In genomic region chr13:15464741-15465250, GRCm38 (mm10) we compare ENCODE assay signal across 8 mouse cellular contexts. TPM values are rescaled to one million over a fixed set of nuclear protein-coding genes. Genes with fewer than 3 reads are reported as not detected.
A peak's percentile ranks its signal among the peaks of the same experiment; 100 is the strongest.
DNase-seq lines count a peak whose midpoint lies in the region; ATAC-seq lines count a peak whose summit lies in the region.

No protein-coding gene starts in this region.

- H3K4me3 ChIP-seq in heart, embryonic 11.5 days (ENCODE audit: low read depth, low read length): peak overlapping the region; percentile 70
- H3K4me3 ChIP-seq in embryonic facial prominence, embryonic 10.5 days: peak overlapping the region; percentile 96
- peak overlapping the region; percentile 78 for H3K4me3 ChIP-seq in intestine, embryonic 14.5 days (ENCODE audit: low read depth, low read length)
- peak overlapping the region; percentile 74 for H3K4me3 ChIP-seq in midbrain, embryonic 10.5 days

- no peaks in the 10 kb centered on the region for H3K36me3 ChIP-seq in heart, embryonic 11.5 days (ENCODE audit: control insufficient read depth, insufficient read depth, low read length)
- H3K36me3 ChIP-seq in embryonic facial prominence, embryonic 10.5 days (replicated peaks): no peaks in the 10 kb centered on the region
- no peaks in the 10 kb centered on the region for H3K36me3 ChIP-seq in intestine, embryonic 14.5 days (ENCODE audit: control insufficient read depth, insufficient read depth, low read length)
- H3K36me3 ChIP-seq in midbrain, embryonic 10.5 days: no peaks in the 10 kb centered on the region

- peak overlapping the region; percentile 85 for H3K9ac ChIP-seq in heart, embryonic 11.5 days (ENCODE audit: low read depth, low read length)
- H3K9ac ChIP-seq in intestine, embryonic 14.5 days (ENCODE audit: low read length): peak overlapping the region; percentile 85

- WGBS in heart, embryonic 11.5 days (ENCODE audit: insufficient replicate concordance): 6% methylated on average over 11 of the region's 11 CpGs
- under 1% methylated on average over 11 of the region's 11 CpGs for WGBS in embryonic facial prominence, embryonic 10.5 days
- WGBS in intestine, embryonic 14.5 days: 6% methylated on average over 11 of the region's 11 CpGs
- 2% methylated on average over 11 of the region's 11 CpGs for WGBS in midbrain, embryonic 10.5 days

- no peak for DNase-seq in heart, adult 9 months (ENCODE audit: low spot score in 2 of 2)
- peak; percentile 66 for DNase-seq in embryonic facial prominence, embryonic 10.5 days (ENCODE audit: low spot score)
- peak; percentile 71 for DNase-seq in intestine, embryonic 14.5 days (ENCODE audit: low spot score)
- DNase-seq in midbrain, embryonic 10.5 days (ENCODE audit: low spot score): peak; percentile 57
- DNase-seq in urinary bladder, adult 2 months (ENCODE audit: low spot score): no peak
- no peak for DNase-seq in urinary bladder, postnatal 36 days (ENCODE audit: low spot score in 2 of 2)
- DNase-seq in right cerebral cortex, postnatal 14 days: no peak

- H3K4me2 ChIP-seq in heart, embryonic 11.5 days: peak overlapping the region; percentile 80
- peak overlapping the region; percentile 65 for H3K4me2 ChIP-seq in intestine, embryonic 14.5 days (ENCODE audit: low read length)

- ATAC-seq in heart, embryonic 11.5 days (replicated peaks; ENCODE audit: insufficient number of reproducible peaks, low FRiP score, low TSS enrichment): no peak
- ATAC-seq in intestine, embryonic 14.5 days (replicated peaks; ENCODE audit: low FRiP score, low TSS enrichment, low read depth): no peak

- peaks cover 6% of the 10 kb centered on the region; the same call in 1 of the 2 replicates for H3K27me3 ChIP-seq in heart, embryonic 11.5 days (ENCODE audit: control insufficient read depth, insufficient read depth, low read length)
- H3K27me3 ChIP-seq in embryonic facial prominence, embryonic 10.5 days (replicated peaks; ENCODE audit: low read depth, poor library complexity, severe bottlenecking): no peaks in the 10 kb centered on the region
- no peaks in the 10 kb centered on the region for H3K27me3 ChIP-seq in intestine, embryonic 14.5 days (replicated peaks; ENCODE audit: control insufficient read depth, insufficient read depth, low read length)
- H3K27me3 ChIP-seq in midbrain, embryonic 10.5 days (ENCODE audit: low read depth, poor library complexity, severe bottlenecking): peaks cover 56% of the 10 kb centered on the region

- H3K9me3 ChIP-seq in heart, embryonic 11.5 days (replicated peaks; ENCODE audit: control insufficient read depth, low read length): no peaks in the 10 kb centered on the region
- H3K9me3 ChIP-seq in embryonic facial prominence, embryonic 10.5 days: no peaks in the 10 kb centered on the region
- H3K9me3 ChIP-seq in intestine, embryonic 14.5 days (ENCODE audit: control insufficient read depth, low read length): no peaks in the 10 kb centered on the region
- no peaks in the 10 kb centered on the region for H3K9me3 ChIP-seq in midbrain, embryonic 10.5 days (replicated peaks)

- peaks cover 6% of the 10 kb centered on the region for H3K4me1 ChIP-seq in heart, embryonic 11.5 days (ENCODE audit: control insufficient read depth, insufficient read depth, low read length)
- peaks cover 56% of the 10 kb centered on the region for H3K4me1 ChIP-seq in embryonic facial prominence, embryonic 10.5 days
- H3K4me1 ChIP-seq in intestine, embryonic 14.5 days (replicated peaks; ENCODE audit: control insufficient read depth, insufficient read depth, low read length): peaks cover 34% of the 10 kb centered on the region
- H3K4me1 ChIP-seq in midbrain, embryonic 10.5 days: peaks cover 71% of the 10 kb centered on the region

- peak overlapping the region; percentile 93 for H3K27ac ChIP-seq in heart, embryonic 11.5 days (ENCODE audit: low read depth, low read length)
- H3K27ac ChIP-seq in embryonic facial prominence, embryonic 10.5 days (replicated peaks): peak overlapping the region; percentile 99
- peak overlapping the region; percentile 96 for H3K27ac ChIP-seq in intestine, embryonic 14.5 days (ENCODE audit: low read depth)
- peak overlapping the region; percentile 96 for H3K27ac ChIP-seq in midbrain, embryonic 10.5 days (replicated peaks)

RNA-seq across cellular contexts. Expression of gene Gli3, which starts 1.8 kb away (rescaled TPM):
- polyA plus RNA-seq in heart, embryonic 11.5 days (2014; fragmentation: Nextera tagmentation; extraction: Ambion mirVana): 9.1 and 11.4 TPM in 2 replicates
- polyA plus RNA-seq in embryonic facial prominence, embryonic 10.5 days (2016; fragmentation: Nextera tagmentation; extraction: Ambion mirVana): 33.9 and 35.4 TPM in 2 replicates
- 25.5 and 26.1 TPM in 2 replicates for polyA plus RNA-seq in intestine, embryonic 14.5 days (2014; fragmentation: Nextera tagmentation; extraction: Ambion mirVana)
- 33.5 and 34.5 TPM in 2 replicates for polyA plus RNA-seq in midbrain, embryonic 10.5 days (2016; fragmentation: Nextera tagmentation; extraction: Ambion mirVana)
- 5.1 and 8.1 TPM in 2 replicates for polyA plus RNA-seq in urinary bladder, adult 2 months (2012; rRNA removed)

Comparison
In these comparisons a context has a peak if more than half of its experiments do, and no peak if none do; other contexts are left out.
1. DNase-seq: peak in embryonic facial prominence, embryonic 10.5 days (single experiment), intestine, embryonic 14.5 days (single experiment) and midbrain, embryonic 10.5 days (single experiment); none in heart, adult 9 months (0 of 2), urinary bladder, adult 2 months (single experiment), urinary bladder, postnatal 36 days (0 of 2) and right cerebral cortex, postnatal 14 days (single experiment).
2. Peak in every context shown above with its lines, with median percentiles within 50 percentile points of each other: H3K27ac ChIP-seq and H3K4me3 ChIP-seq.